In genomic region chr11:101070189-101070527, GRCm38 (mm10) we compare ENCODE assay signal across 1 mouse cellular context.
TF ChIP-seq lines count a peak whose summit lies in the region.

No protein-coding gene starts in this region.

TF ChIP-seq in CH12.LX, 34 proteins besides CTCF, POLR2A, EP300 and RAD21:
- TF ChIP-seq MAZ (IDR thresholded peaks at IDR 0.05; ENCODE audit: low read depth, low read length) (no peak; the same call in 1 of the 2 replicates), TBP (conservative IDR thresholded peaks at IDR 0.05; ENCODE audit: low read depth, low read length) (no peak), SIN3A (IDR thresholded peaks at IDR 0.05; ENCODE audit: low read length) (peak; percentile 88), UBTF (IDR thresholded peaks at IDR 0.05; ENCODE audit: low read depth, low read length) (0 out of 2 replicates have a peak, but pooled peaks have one; percentile 64), CHD1 (IDR thresholded peaks at IDR 0.05; ENCODE audit: low read depth, low read length) (no peak), RCOR1 (conservative IDR thresholded peaks at IDR 0.05; ENCODE audit: low read depth, low read length) (0 out of 2 replicates have a peak, but pooled peaks have one; percentile 1), ZNF384 (IDR thresholded peaks at IDR 0.05; ENCODE audit: low read depth, low read length) (no peak), MYC (IDR thresholded peaks at IDR 0.05; ENCODE audit: low read depth, low read length) (peak; percentile 43; the same call in 1 of the 2 replicates), MEF2A (IDR thresholded peaks at IDR 0.05; ENCODE audit: borderline replicate concordance, low read depth, low read length) (0 out of 2 replicates have a peak, but pooled peaks have one; percentile 7), ETS1 (conservative IDR thresholded peaks at IDR 0.05; ENCODE audit: low read depth, low read length) (0 out of 2 replicates have a peak, but pooled peaks have one; percentile 3), HCFC1 (IDR thresholded peaks at IDR 0.05; ENCODE audit: low read depth, low read length) (peak; percentile 34; the same call in 1 of the 2 replicates), ZMIZ1 (IDR thresholded peaks at IDR 0.05; ENCODE audit: low read depth, low read length) (no peak), TCF12 (IDR thresholded peaks at IDR 0.05; ENCODE audit: low read depth, low read length) (0 out of 2 replicates have a peak, but pooled peaks have one; percentile 1)
